Mouse (Mus musculus) MEL (cell line): Measurements from ENCODE around the gene Tmem201. TPM values are rescaled to one million over a fixed set of nuclear protein-coding genes. Genes with fewer than 3 reads are reported as not detected.
A peak's percentile ranks its signal among the peaks of the same experiment; 100 is the strongest.

ENCODE experiments used
- DNase-seq: peaks from one replicate; pipeline ENCODE4 v3.0.0; 2011; ENCODE audit warnings: low read depth, low spot score
- H3K27ac ChIP-seq: 2 replicates; pipeline ENCODE4 v1.5.1; 2012; ENCODE audit warnings: low read depth, mild to moderate bottlenecking, control low read depth, low read length, moderate library complexity; ENCODE audit not compliant: control insufficient read depth
- H3K27me3 ChIP-seq, 2 experiments: fragments of 150-350 bp in 1 of 2; sonication (generic) in 1 of 2; 2 replicates each; pipeline ENCODE4 v1.6.1; 2012; ENCODE audit warnings: low read length in 2 of 2, mild to moderate bottlenecking in 2 of 2, improper control_type of control experiment in 1 of 2, moderate library complexity in 1 of 2; ENCODE audit not compliant: insufficient read depth in 2 of 2, control insufficient read depth in 1 of 2
- H3K36me3 ChIP-seq, 2 experiments: 2 replicates each; pipeline ENCODE4 v1.6.1; 2012 to 2014; ENCODE audit warnings: low read length in 2 of 2, improper control_type of control experiment in 1 of 2, inconsistent platforms in 1 of 2, mild to moderate bottlenecking in 1 of 2; ENCODE audit not compliant: insufficient read depth in 2 of 2, control insufficient read depth in 1 of 2
- H3K4me1 ChIP-seq, 2 experiments: fragments of 150-350 bp in 1 of 2; sonication (generic) in 1 of 2; 2 replicates each; pipeline ENCODE4 v1.6.1; 2012; ENCODE audit warnings: low read length in 2 of 2, improper control_type of control experiment in 1 of 2, mild to moderate bottlenecking in 1 of 2; ENCODE audit not compliant: insufficient read depth in 2 of 2, control insufficient read depth in 1 of 2
- H3K4me3 ChIP-seq, 2 experiments: fragments of 150-350 bp in 1 of 2; sonication (generic) in 1 of 2; 2 replicates each; pipeline ENCODE4 v1.5.1; 2012; ENCODE audit warnings: low read depth in 2 of 2, low read length in 2 of 2, mild to moderate bottlenecking in 2 of 2, moderate library complexity in 2 of 2, control low read depth in 1 of 2, improper control_type of control experiment in 1 of 2; ENCODE audit not compliant: control insufficient read depth in 1 of 2, insufficient read depth in 1 of 2
- H3K79me2 ChIP-seq: 2 replicates; pipeline ENCODE4 v1.6.1; 2012; ENCODE audit warnings: mild to moderate bottlenecking, low read length, moderate library complexity; ENCODE audit not compliant: control insufficient read depth, poor library complexity, insufficient read depth
- H3K9ac ChIP-seq: 2 replicates; pipeline ENCODE4 v1.6.1; 2012; ENCODE audit warnings: low read depth, mild to moderate bottlenecking, control low read depth, low read length, moderate library complexity; ENCODE audit not compliant: control insufficient read depth, poor library complexity, severe bottlenecking
- H3K9me3 ChIP-seq: fragments of 150-350 bp; sonication (generic); replicated peaks from 2 replicates; pipeline ENCODE4 v1.6.1; 2012; ENCODE audit warnings: mild to moderate bottlenecking, low read length, improper control_type of control experiment, moderate library complexity; ENCODE audit not compliant: insufficient read depth
- BHLHE40 ChIP-seq: IDR thresholded peaks from 2 replicates; pipeline ENCODE4 v1.6.1; 2012; ENCODE audit warnings: low read depth, mild to moderate bottlenecking, inconsistent platforms, low read length, improper control_type of control experiment, borderline replicate concordance
- CHD1 ChIP-seq: IDR thresholded peaks from 2 replicates; pipeline ENCODE4 v1.6.1; 2012; ENCODE audit warnings: low read depth, mild to moderate bottlenecking, inconsistent platforms, low read length, improper control_type of control experiment
- CHD2 ChIP-seq: IDR thresholded peaks from 2 replicates; pipeline ENCODE4 v1.6.1; 2011; ENCODE audit warnings: low read length, improper control_type of control experiment
- CTCF ChIP-seq, 3 experiments: IDR thresholded peaks in 2 of 3; conservative IDR thresholded peaks in 1 of 3; 2 replicates each; pipeline ENCODE4 v1.5.1; 2011 to 2012; ENCODE audit warnings: low read length in 3 of 3, low read depth in 2 of 3, mild to moderate bottlenecking in 2 of 3, improper control_type of control experiment in 1 of 3, inconsistent platforms in 1 of 3, mixed read lengths in 1 of 3, moderate library complexity in 1 of 3; ENCODE audit not compliant: control insufficient read depth in 1 of 3, insufficient read depth in 1 of 3, poor library complexity in 1 of 3, severe bottlenecking in 1 of 3
- E2F4 ChIP-seq: IDR thresholded peaks from 2 replicates; pipeline ENCODE4 v1.6.1; 2011; ENCODE audit warnings: low read depth, low read length, improper control_type of control experiment, borderline replicate concordance
- EP300 ChIP-seq, 2 experiments: IDR thresholded peaks; 2 replicates each; pipeline ENCODE4 v1.6.1; 2011; ENCODE audit warnings: improper control_type of control experiment in 2 of 2, low read length in 2 of 2, low read depth in 1 of 2, mild to moderate bottlenecking in 1 of 2
- ETS1 ChIP-seq: IDR thresholded peaks from 2 replicates; pipeline ENCODE4 v1.6.1; 2012; ENCODE audit warnings: low read depth, mild to moderate bottlenecking, inconsistent platforms, low read length, improper control_type of control experiment, moderate library complexity
- GATA1 ChIP-seq: IDR thresholded peaks from 2 replicates; pipeline ENCODE4 v1.6.1; 2011; ENCODE audit warnings: low read depth, low read length, improper control_type of control experiment
- HCFC1 ChIP-seq: IDR thresholded peaks from 2 replicates; pipeline ENCODE4 v1.6.1; 2012; ENCODE audit warnings: low read depth, mild to moderate bottlenecking, inconsistent platforms, low read length, improper control_type of control experiment, moderate library complexity
- MAX ChIP-seq: IDR thresholded peaks from 2 replicates; pipeline ENCODE4 v1.6.1; 2011; ENCODE audit warnings: low read length, improper control_type of control experiment
- MEF2A ChIP-seq: IDR thresholded peaks from 2 replicates; pipeline ENCODE4 v1.6.1; 2014; ENCODE audit warnings: low read depth, mild to moderate bottlenecking, inconsistent platforms, low read length, improper control_type of control experiment; ENCODE audit not compliant: poor library complexity, insufficient replicate concordance, severe bottlenecking; ENCODE audit errors: extremely low read depth
- MXI1 ChIP-seq: IDR thresholded peaks from 2 replicates; pipeline ENCODE4 v1.6.1; 2011; ENCODE audit warnings: mild to moderate bottlenecking, low read depth, low read length, improper control_type of control experiment
- NELFE ChIP-seq: IDR thresholded peaks from 2 replicates; pipeline ENCODE4 v1.6.1; 2011; ENCODE audit warnings: low read depth, low read length, improper control_type of control experiment
- POLR2A ChIP-seq, 2 experiments: IDR thresholded peaks; 2 replicates each; pipeline ENCODE4 v1.6.1; 2011 to 2012; ENCODE audit warnings: low read length in 2 of 2, mild to moderate bottlenecking in 2 of 2, control low read depth in 1 of 2, improper control_type of control experiment in 1 of 2, low read depth in 1 of 2, moderate library complexity in 1 of 2; ENCODE audit not compliant: control insufficient read depth in 1 of 2, insufficient read depth in 1 of 2, poor library complexity in 1 of 2
- POLR2AphosphoS2 ChIP-seq: IDR thresholded peaks from 2 replicates; pipeline ENCODE4 v1.6.1; 2011; ENCODE audit warnings: low read length, improper control_type of control experiment
- RAD21 ChIP-seq: IDR thresholded peaks from 2 replicates; pipeline ENCODE4 v1.6.1; 2011; ENCODE audit warnings: mild to moderate bottlenecking, low read depth, low read length, improper control_type of control experiment
- SIN3A ChIP-seq: IDR thresholded peaks from 2 replicates; pipeline ENCODE4 v1.6.1; 2012; ENCODE audit warnings: low read length, improper control_type of control experiment, inconsistent platforms
- SMC3 ChIP-seq: IDR thresholded peaks from 2 replicates; pipeline ENCODE4 v1.6.1; 2011; ENCODE audit warnings: low read depth, low read length, improper control_type of control experiment
- TAL1 ChIP-seq: IDR thresholded peaks from 2 replicates; pipeline ENCODE4 v1.6.1; 2012; ENCODE audit warnings: mild to moderate bottlenecking, inconsistent platforms, low read length, moderate library complexity, mixed read lengths
- TBP ChIP-seq: IDR thresholded peaks from 2 replicates; pipeline ENCODE4 v1.8.0; 2011; ENCODE audit warnings: low read depth, low read length, improper control_type of control experiment
- USF1 ChIP-seq: IDR thresholded peaks from 2 replicates; pipeline ENCODE4 v1.6.1; 2014; ENCODE audit warnings: low read depth, mild to moderate bottlenecking, inconsistent platforms, low read length, improper control_type of control experiment, moderate library complexity
- USF2 ChIP-seq, 2 experiments: IDR thresholded peaks; 2 replicates each; pipeline ENCODE4 v1.6.1; 2011 to 2012; ENCODE audit warnings: improper control_type of control experiment in 2 of 2, low read length in 2 of 2, borderline replicate concordance in 1 of 2, inconsistent platforms in 1 of 2, low read depth in 1 of 2, mild to moderate bottlenecking in 1 of 2; ENCODE audit not compliant: insufficient read depth in 1 of 2
- ZC3H11A ChIP-seq: IDR thresholded peaks from 2 replicates; pipeline ENCODE4 v1.6.1; 2012; ENCODE audit warnings: low read depth, mild to moderate bottlenecking, inconsistent platforms, low read length, improper control_type of control experiment
- ZNF384 ChIP-seq: IDR thresholded peaks from 2 replicates; pipeline ENCODE4 v1.6.1; 2012; ENCODE audit warnings: low read depth, mild to moderate bottlenecking, inconsistent platforms, low read length, improper control_type of control experiment
- polyA plus RNA-seq, 2 experiments: library from polyadenylated mRNA; stranded (reverse) in 1 of 2; unstranded in 1 of 2; fragments of >175 nt in 1 of 2; fragments of >200 nt in 1 of 2; gene quantifications; 2 replicates each; pipeline versions ENCODE4 v1.2.1 to v1.2.4; 2012; ENCODE audit warnings: low replicate concordance in 2 of 2, low read depth in 1 of 2; ENCODE audit not compliant: insufficient read length in 2 of 2, insufficient read depth in 1 of 2, missing spikeins in 1 of 2
- total RNA-seq: library from RNA; depleted of rRNA; stranded (reverse); fragments of 300-350 nt; gene quantifications from 2 replicates; pipeline ENCODE4 v1.2.3, GENCODE M21; 2012

The Tmem201 gene
- total and polyA plus RNA-seq, 3 experiments: 31.5 to 60.6 TPM; not detected in 1

- Histone ChIP-seq H3K4me3 (no peak overlapping the region), H3K27me3 (no peaks in the 10 kb centered on the region), H3K27ac (no peak overlapping the region), H3K36me3 (0 out of 4 replicates have a peak, but pooled peaks cover 0 to 2% of the 10 kb centered on the region in 2 experiments), H3K9ac (no peak overlapping the region), H3K4me1 (0 out of 4 replicates have a peak, but pooled peaks cover 0 to 2% of the 10 kb centered on the region in 2 experiments), H3K79me2 (no peaks in the 10 kb centered on the region), H3K9me3 (no peaks in the 10 kb centered on the region)
- TF ChIP-seq EP300 (IDR thresholded peaks at IDR 0.05; ENCODE audit: low read depth in 1 of 2, low read length in 2 of 2) (no peak), CTCF (IDR thresholded peaks at IDR 0.05 in 2 of 3, conservative IDR thresholded peaks at IDR 0.05 in 1 of 3; ENCODE audit: control insufficient read depth in 1 of 3, insufficient read depth in 1 of 3, low read depth in 2 of 3, low read length in 3 of 3, poor library complexity in 1 of 3, severe bottlenecking in 1 of 3) (peak; percentile 79 to 85 (median 81)), SMC3 (peak; percentile 58), RAD21 (peak; percentile 25)
- DNase-seq: peak; percentile 63
These were observed 25.9 kb downstream of the Tmem201 start for GRCm38 (mm10) chr4:149711955-149712354.

- H3K27me3 ChIP-seq: no peaks in the 10 kb centered on the region
- H3K9me3 ChIP-seq: no peaks in the 10 kb centered on the region
- H3K9ac ChIP-seq: no peak overlapping the region
- no peak for TF ChIP-seq ZNF384
- TF ChIP-seq CHD2: no peak
- TF ChIP-seq ZC3H11A: no peak
- TF ChIP-seq ETS1: no peak
- TF ChIP-seq USF1: no peak
- no peak for TF ChIP-seq TAL1
- TF ChIP-seq POLR2AphosphoS2: no peak
- no peak for TF ChIP-seq GATA1
- no peak for TF ChIP-seq BHLHE40
- TF ChIP-seq, all 39 proteins: peak for 0
- Histone ChIP-seq H3K27ac (no peak overlapping the region), H3K79me2 (no peaks in the 10 kb centered on the region), H3K36me3 (0 out of 4 replicates have a peak, but pooled peaks cover 0 to 2% of the 10 kb centered on the region in 2 experiments), H3K4me3 (no peak overlapping the region), H3K4me1 (0 out of 4 replicates have a peak, but pooled peaks cover 0 to 2% of the 10 kb centered on the region in 2 experiments)
- no peak for DNase-seq
These were observed 26.4 kb downstream of the Tmem201 start for GRCm38 (mm10) chr4:149711485-149711884.

- peak overlapping the region; percentile 15; the same call in 1 of the 2 replicates for H3K9ac ChIP-seq
- H3K36me3 ChIP-seq: 0 out of 4 replicates have a peak, but pooled peaks cover 0 to 2% of the 10 kb centered on the region in 2 experiments
- peak; percentile 95 for DNase-seq
- no peaks in the 10 kb centered on the region for H3K27me3 ChIP-seq
- H3K9me3 ChIP-seq: no peaks in the 10 kb centered on the region
- no peaks in the 10 kb centered on the region for H3K79me2 ChIP-seq
- H3K4me1 ChIP-seq: peaks cover 0 to 4% of the 10 kb centered on the region in 2 experiments; a peak in 2 of 4 replicates
- H3K4me3 ChIP-seq: peak overlapping the region in 1 of 2 experiments; percentile 16; a peak in 1 of 4 replicates
- H3K27ac ChIP-seq: no peak overlapping the region
- 0 out of 2 replicates have a peak, but pooled peaks have one; percentile 15 for TF ChIP-seq TBP
- TF ChIP-seq TAL1: no peak
- TF ChIP-seq GATA1: no peak
- TF ChIP-seq POLR2AphosphoS2: no peak
- TF ChIP-seq SIN3A: peak; percentile 35; the same call in 1 of the 2 replicates
- TF ChIP-seq ETS1: no peak
- TF ChIP-seq MEF2A: no peak
- peak; percentile 71 to 99 (median 75) for TF ChIP-seq CTCF (IDR thresholded peaks at IDR 0.05 in 2 of 3, conservative IDR thresholded peaks at IDR 0.05 in 1 of 3; ENCODE audit: control insufficient read depth in 1 of 3, insufficient read depth in 1 of 3, low read depth in 2 of 3, low read length in 3 of 3, poor library complexity in 1 of 3, severe bottlenecking in 1 of 3)
- TF ChIP-seq MXI1: peak; percentile 14; the same call in 1 of the 2 replicates
- TF ChIP-seq RAD21: peak; percentile 96
- TF ChIP-seq NELFE: no peak
- no peak for TF ChIP-seq MAX
- no peak for TF ChIP-seq BHLHE40
- no peak for TF ChIP-seq E2F4
- no peak for TF ChIP-seq POLR2A (IDR thresholded peaks at IDR 0.05; ENCODE audit: control insufficient read depth in 1 of 2, insufficient read depth in 1 of 2, low read depth in 1 of 2, low read length in 2 of 2, poor library complexity in 1 of 2)
- TF ChIP-seq SMC3: peak; percentile 94
- TF ChIP-seq HCFC1: 0 out of 2 replicates have a peak, but pooled peaks have one; percentile 26
- TF ChIP-seq CHD1: no peak
- TF ChIP-seq ZC3H11A: peak; percentile 94
- no peak for TF ChIP-seq USF2 (IDR thresholded peaks at IDR 0.05; ENCODE audit: borderline replicate concordance in 1 of 2, insufficient read depth in 1 of 2, low read depth in 1 of 2, low read length in 2 of 2)
These were observed 27.3 kb downstream of the Tmem201 start for GRCm38 (mm10) chr4:149710510-149710909.
